Mouse (Mus musculus): ENCODE measurements at regions not wholly inside any gene's neighbourhood (a gene's known extent, or its start where the extent isn't known, plus 50 kb on each side); places are given as distances from the start of the nearest gene placed in this dataset.

- Histone ChIP-seq H3K4me2 (ENCODE audit: low read depth, low read length) (no peak overlapping the region), H3K9me3 (ENCODE audit: low read length) (no peaks in the 10 kb centered on the region), H3K4me3 (ENCODE audit: low read length) (no peak overlapping the region), H3K27ac (no peak overlapping the region), H3K4me1 (ENCODE audit: insufficient read depth, low read length) (no peaks in the 10 kb centered on the region), H3K27me3 (ENCODE audit: insufficient read depth, low read length) (no peaks in the 10 kb centered on the region), H3K36me3 (ENCODE audit: insufficient read depth, low read length) (no peaks in the 10 kb centered on the region), H3K9ac (replicated peaks; ENCODE audit: low read length) (no peak overlapping the region)
- TF ChIP-seq CTCF (IDR thresholded peaks at IDR 0.05; ENCODE audit: low read depth) = no peak
- no peak for ATAC-seq
- no peak for DNase-seq (ENCODE audit: low spot score)
- 45% methylated on average over 2 of the region's 2 CpGs for WGBS
Observed at GRCm38 (mm10) chr15:41352129-41352528, 1218.0 kb downstream of the 9330182O14Rik start.

GRCm38 (mm10) chr15:41359276-41359675, 1225.1 kb downstream of the 9330182O14Rik start:
- no peak for DNase-seq (ENCODE audit: low spot score)
- H3K9me3 ChIP-seq (ENCODE audit: low read length) = no peaks in the 10 kb centered on the region
- no peaks in the 10 kb centered on the region for H3K36me3 ChIP-seq (ENCODE audit: insufficient read depth, low read length)
- WGBS = 81% methylated on average over 4 of the region's 4 CpGs
- H3K27ac ChIP-seq = no peak overlapping the region
- no peak for TF ChIP-seq CTCF (IDR thresholded peaks at IDR 0.05; ENCODE audit: low read depth)
- H3K4me2 ChIP-seq (ENCODE audit: low read depth, low read length) = no peak overlapping the region
- no peak overlapping the region for H3K4me3 ChIP-seq (ENCODE audit: low read length)
- H3K9ac ChIP-seq (replicated peaks; ENCODE audit: low read length) = no peak overlapping the region
- no peaks in the 10 kb centered on the region for H3K27me3 ChIP-seq (ENCODE audit: insufficient read depth, low read length)
- ATAC-seq = no peak
- no peaks in the 10 kb centered on the region for H3K4me1 ChIP-seq (ENCODE audit: insufficient read depth, low read length)

- no peaks in the 10 kb centered on the region for H3K9me3 ChIP-seq (ENCODE audit: low read length)
- H3K27me3 ChIP-seq (ENCODE audit: insufficient read depth, low read length) = no peaks in the 10 kb centered on the region
- TF ChIP-seq CTCF (IDR thresholded peaks at IDR 0.05; ENCODE audit: low read depth) = no peak
- no peak overlapping the region for H3K9ac ChIP-seq (replicated peaks; ENCODE audit: low read length)
- DNase-seq (ENCODE audit: low spot score) (no peak), ATAC-seq (no peak)
- H3K4me3 ChIP-seq (ENCODE audit: low read length) = no peak overlapping the region
- 67% methylated on average over 1 of the region's 1 CpGs for WGBS
- H3K4me1 ChIP-seq (ENCODE audit: insufficient read depth, low read length) = no peaks in the 10 kb centered on the region
- H3K27ac ChIP-seq = no peak overlapping the region
- H3K4me2 ChIP-seq (ENCODE audit: low read depth, low read length) = no peak overlapping the region
- H3K36me3 ChIP-seq (ENCODE audit: insufficient read depth, low read length) = no peaks in the 10 kb centered on the region
Observed at GRCm38 (mm10) chr15:41374669-41375068, 1240.5 kb downstream of the 9330182O14Rik start.

GRCm38 (mm10) chr15:41375906-41376305, 1241.7 kb downstream of the 9330182O14Rik start:
- Histone ChIP-seq H3K27me3 (ENCODE audit: insufficient read depth, low read length) (no peaks in the 10 kb centered on the region), H3K9me3 (ENCODE audit: low read length) (no peaks in the 10 kb centered on the region), H3K36me3 (ENCODE audit: insufficient read depth, low read length) (no peaks in the 10 kb centered on the region), H3K4me3 (ENCODE audit: low read length) (no peak overlapping the region), H3K9ac (replicated peaks; ENCODE audit: low read length) (no peak overlapping the region), H3K4me2 (ENCODE audit: low read depth, low read length) (no peak overlapping the region), H3K27ac (no peak overlapping the region), H3K4me1 (ENCODE audit: insufficient read depth, low read length) (no peaks in the 10 kb centered on the region)
- DNase-seq (ENCODE audit: low spot score) (no peak), ATAC-seq (no peak)
- no peak for TF ChIP-seq CTCF (IDR thresholded peaks at IDR 0.05; ENCODE audit: low read depth)
- 89% methylated on average over 4 of the region's 4 CpGs for WGBS

- Histone ChIP-seq H3K4me2 (ENCODE audit: low read depth, low read length) (no peak overlapping the region), H3K27ac (no peak overlapping the region), H3K36me3 (ENCODE audit: insufficient read depth, low read length) (no peaks in the 10 kb centered on the region), H3K27me3 (ENCODE audit: insufficient read depth, low read length) (no peaks in the 10 kb centered on the region), H3K4me1 (ENCODE audit: insufficient read depth, low read length) (no peaks in the 10 kb centered on the region), H3K9ac (replicated peaks; ENCODE audit: low read length) (no peak overlapping the region), H3K4me3 (ENCODE audit: low read length) (no peak overlapping the region), H3K9me3 (ENCODE audit: low read length) (no peaks in the 10 kb centered on the region)
- WGBS = 88% methylated on average over 5 of the region's 5 CpGs
- TF ChIP-seq CTCF (IDR thresholded peaks at IDR 0.05; ENCODE audit: low read depth) = no peak
- DNase-seq (ENCODE audit: low spot score) (no peak), ATAC-seq (no peak)
Observed at GRCm38 (mm10) chr15:41379637-41380036, 1245.5 kb downstream of the 9330182O14Rik start.

- Histone ChIP-seq H3K4me2 (ENCODE audit: low read depth, low read length) (no peak overlapping the region), H3K27me3 (ENCODE audit: insufficient read depth, low read length) (no peaks in the 10 kb centered on the region), H3K36me3 (ENCODE audit: insufficient read depth, low read length) (no peaks in the 10 kb centered on the region), H3K27ac (no peak overlapping the region), H3K9ac (replicated peaks; ENCODE audit: low read length) (no peak overlapping the region), H3K9me3 (ENCODE audit: low read length) (no peaks in the 10 kb centered on the region), H3K4me3 (ENCODE audit: low read length) (no peak overlapping the region), H3K4me1 (ENCODE audit: insufficient read depth, low read length) (no peaks in the 10 kb centered on the region)
- WGBS = 94% methylated on average over 7 of the region's 7 CpGs
- ATAC-seq = no peak
- DNase-seq (ENCODE audit: low spot score) = no peak
- no peak for TF ChIP-seq CTCF (IDR thresholded peaks at IDR 0.05; ENCODE audit: low read depth)
Observed at GRCm38 (mm10) chr15:41380429-41380828, 1246.3 kb downstream of the 9330182O14Rik start.

- Histone ChIP-seq H3K27ac (no peak overlapping the region), H3K4me3 (ENCODE audit: low read length) (no peak overlapping the region), H3K27me3 (ENCODE audit: insufficient read depth, low read length) (no peaks in the 10 kb centered on the region), H3K4me1 (ENCODE audit: insufficient read depth, low read length) (no peaks in the 10 kb centered on the region), H3K9me3 (ENCODE audit: low read length) (no peaks in the 10 kb centered on the region), H3K4me2 (ENCODE audit: low read depth, low read length) (no peak overlapping the region), H3K36me3 (ENCODE audit: insufficient read depth, low read length) (no peaks in the 10 kb centered on the region), H3K9ac (replicated peaks; ENCODE audit: low read length) (no peak overlapping the region)
- DNase-seq (ENCODE audit: low spot score) = no peak
- no peak for TF ChIP-seq CTCF (IDR thresholded peaks at IDR 0.05; ENCODE audit: low read depth)
- no peak for ATAC-seq
- 19% methylated on average over 2 of the region's 2 CpGs for WGBS
Observed at GRCm38 (mm10) chr15:41390699-41391098, 1256.5 kb downstream of the 9330182O14Rik start.
